Mouse (Mus musculus) kidney, adult 2 months (tissue): ENCODE data around the gene Ctsd.

Experiments used
- CTCF ChIP-seq: fragments of 200-500 bp; conservative IDR thresholded peaks from 2 replicates; pipeline ENCODE4 v1.5.1; 2011; ENCODE audit warnings: low read depth, mild to moderate bottlenecking, control low read depth, low read length, moderate library complexity, mixed read lengths; ENCODE audit not compliant: insufficient read depth, insufficient read length
- POLR2A ChIP-seq: fragments of 200-500 bp; IDR thresholded peaks from one replicate; pipeline ENCODE4 v1.6.1; 2011; ENCODE audit warnings: low read depth, low read length, control low read depth

DNA sequence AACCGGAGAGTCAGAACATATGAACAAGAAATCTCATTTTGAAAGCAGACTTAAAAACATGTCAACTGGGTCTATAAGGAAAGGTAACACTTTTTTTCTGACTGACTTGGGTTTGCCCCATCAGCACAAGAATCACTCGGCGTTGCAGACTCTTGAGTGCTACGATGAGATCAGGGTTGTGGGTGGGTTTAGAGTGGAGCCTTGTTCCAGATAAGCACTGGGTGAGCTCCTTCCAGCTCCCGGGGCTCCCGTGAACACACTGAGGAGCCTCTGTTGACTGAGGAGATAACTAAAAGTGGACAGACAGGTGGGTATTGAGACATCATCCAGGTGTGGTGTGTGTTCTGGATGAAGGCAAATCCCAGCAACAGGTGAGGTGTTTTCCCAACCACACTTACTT lies 25.4 kb upstream of the Ctsd start:
- TF ChIP-seq CTCF, result no peak
- TF ChIP-seq POLR2A, result no peak
